Mouse (Mus musculus) E14TG2a.4 (cell line): ENCODE results near the gene Slc6a12.
"Not testable (repeated sequence)": the region's sequence is repeated elsewhere in the genome, so short reads cannot be mapped to it uniquely, and the experiment has no call there.

Experiments used
- CTCF ChIP-seq: conservative IDR thresholded peaks from 2 replicates; pipeline ENCODE4 v1.5.1; 2014; ENCODE audit warnings: low read length
- NANOG ChIP-seq: IDR thresholded peaks from 2 replicates; pipeline ENCODE4 v1.6.1; 2014; ENCODE audit warnings: borderline replicate concordance, low read length, mixed read lengths
- POU5F1 ChIP-seq: IDR thresholded peaks from 2 replicates; pipeline ENCODE4 v1.6.1; 2014; ENCODE audit warnings: low read length, borderline replicate concordance

- not testable (repeated sequence) for TF ChIP-seq POU5F1, NANOG
- TF ChIP-seq CTCF, result peak; percentile 53
Observed at GRCm38 (mm10) chr6:121366537-121366936, 23.7 kb downstream of the Slc6a12 start.
